Mouse (Mus musculus) forebrain, embryonic 16.5 days (tissue): ENCODE data around the gene Slc44a3. TPM values are rescaled to one million over a fixed set of nuclear protein-coding genes. Genes with fewer than 3 reads are reported as not detected.

Source experiments
- ATAC-seq: fragments of 200-750 bp; cut with Nextera tagmentation; 2 replicates; pipeline ENCODE4 v1.8.0; 2017; ENCODE audit warnings: mild to moderate bottlenecking, moderate library complexity
- H3K27ac ChIP-seq: fragments of 300-500 bp; sonication (generic); 2 replicates; pipeline ENCODE4 v1.5.1; 2014; ENCODE audit warnings: low read length, control low read depth
- H3K27me3 ChIP-seq: fragments of 300-500 bp; sonication (generic); replicated peaks from 2 replicates; pipeline ENCODE4 v1.6.1; 2014; ENCODE audit warnings: low read length; ENCODE audit not compliant: control insufficient read depth, insufficient read depth
- H3K36me3 ChIP-seq: fragments of 300-500 bp; sonication (generic); 2 replicates; pipeline ENCODE4 v1.6.1; 2014; ENCODE audit not compliant: control insufficient read depth, insufficient read depth
- H3K4me1 ChIP-seq: fragments of 300-500 bp; sonication (generic); replicated peaks from 2 replicates; pipeline ENCODE4 v1.6.1; 2014; ENCODE audit warnings: low read length; ENCODE audit not compliant: control insufficient read depth, insufficient read depth
- H3K4me2 ChIP-seq: fragments of 300-500 bp; sonication (generic); 2 replicates; pipeline ENCODE4 v1.6.1; 2014; ENCODE audit warnings: mild to moderate bottlenecking, low read length, control low read depth
- H3K4me3 ChIP-seq: fragments of 300-500 bp; sonication (generic); replicated peaks from 2 replicates; pipeline ENCODE4 v1.5.1; 2014; ENCODE audit warnings: mild to moderate bottlenecking, low read length, control low read depth
- H3K9ac ChIP-seq: fragments of 300-500 bp; sonication (generic); replicated peaks from 2 replicates; pipeline ENCODE4 v1.6.1; 2014; ENCODE audit warnings: low read depth, low read length, control low read depth
- H3K9me3 ChIP-seq: fragments of 300-500 bp; sonication (generic); 2 replicates; pipeline ENCODE4 v1.6.1; 2016; ENCODE audit warnings: low read length; ENCODE audit not compliant: control insufficient read depth
- WGBS: fragments of 180-500 bp; shearing (Covaris S2); extraction: QIAGEN DNeasy Blood & Tissue Kit; methylation state at CpG from one replicate; pipeline ENCODE4 v1.1.7; 2014; 5-methylcytosine and 5-hydroxymethylcytosine counted together
- polyA plus RNA-seq: library from polyadenylated mRNA; unstranded; fragments of >200 nt; fragmentation: Nextera tagmentation; extraction: Ambion mirVana; gene quantifications from 2 replicates; pipeline ENCODE4 v1.2.1, GENCODE M21; 2015

Slc44a3 gene
- polyA plus RNA-seq, 1 experiment from 2014 or later = 0.98 TPM

DNA sequence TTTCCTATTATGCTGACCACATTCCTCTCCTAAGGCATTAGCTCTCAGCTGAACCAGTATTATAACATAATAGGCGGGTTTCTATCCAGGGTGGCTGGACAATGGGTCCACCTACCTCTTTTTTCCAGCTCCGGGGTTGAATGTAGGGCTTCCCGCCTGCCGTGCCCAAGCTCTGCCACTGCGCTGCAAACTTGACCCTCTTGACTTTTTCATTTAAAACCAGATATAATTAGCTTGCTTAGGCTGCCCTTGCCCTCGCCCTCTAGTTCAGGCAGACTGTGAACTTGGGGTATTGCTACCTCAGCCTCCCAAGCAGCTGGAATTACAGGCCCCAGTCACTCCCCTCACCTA, 114.0 kb downstream of the Slc44a3 start:
- no peak for ATAC-seq
- WGBS = 12% methylated on average over 6 of the region's 6 CpGs
- H3K4me3 ChIP-seq = no peak overlapping the region
- no peaks in the 10 kb centered on the region for H3K36me3 ChIP-seq
- no peaks in the 10 kb centered on the region for H3K9me3 ChIP-seq
- no peak overlapping the region for H3K9ac ChIP-seq
- no peaks in the 10 kb centered on the region for H3K27me3 ChIP-seq
- H3K4me1 ChIP-seq = peaks cover 6% of the 10 kb centered on the region; the same call in 1 of the 2 replicates
- no peak overlapping the region for H3K4me2 ChIP-seq
- H3K27ac ChIP-seq = no peak overlapping the region

DNA sequence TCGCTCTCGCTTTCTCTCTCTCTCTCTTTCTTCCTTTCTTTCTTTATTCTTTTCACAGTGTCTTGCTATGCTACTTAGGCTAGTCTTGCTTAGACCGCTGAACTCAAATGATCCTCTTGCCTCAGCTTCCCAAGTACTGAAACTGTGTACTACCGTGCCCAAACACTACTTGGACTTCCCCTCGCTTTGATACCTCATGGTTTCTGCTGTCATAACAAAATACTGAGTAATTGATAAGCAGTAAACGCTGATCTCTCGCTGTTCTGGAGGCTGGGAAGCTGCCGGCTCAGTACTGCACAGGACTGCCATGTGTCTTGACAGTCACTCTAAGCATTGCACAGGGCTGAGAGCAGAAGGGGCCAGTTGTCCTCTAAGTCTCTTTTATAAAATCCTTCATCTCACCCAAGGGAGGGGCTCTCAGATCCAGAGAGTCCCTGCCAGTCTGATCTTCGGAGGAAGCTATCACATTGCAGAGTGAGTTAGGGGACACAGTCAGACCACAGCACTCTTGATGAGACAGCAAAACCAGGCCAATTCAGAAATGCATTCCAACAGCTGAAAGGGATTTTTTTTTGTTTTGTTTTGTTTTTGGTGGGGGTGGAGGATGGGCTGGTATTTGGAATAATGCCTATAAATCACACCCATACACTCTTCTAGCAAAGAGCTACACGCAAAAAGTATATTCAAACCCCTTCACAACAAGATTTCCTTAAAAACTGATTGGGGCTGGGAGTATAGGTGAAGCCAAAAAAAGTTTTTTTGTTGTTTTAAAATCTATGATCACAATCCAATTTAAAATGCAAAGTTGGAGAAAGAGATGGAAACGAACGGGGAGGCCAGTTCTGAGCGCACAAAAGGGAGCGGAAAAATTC, 114.6 kb downstream of the Slc44a3 start:
- H3K9ac ChIP-seq = no peak overlapping the region
- no peaks in the 10 kb centered on the region for H3K27me3 ChIP-seq
- no peak overlapping the region for H3K27ac ChIP-seq
- H3K4me3 ChIP-seq = no peak overlapping the region
- no peaks in the 10 kb centered on the region for H3K9me3 ChIP-seq
- H3K4me1 ChIP-seq = peaks cover 6% of the 10 kb centered on the region; the same call in 1 of the 2 replicates
- H3K4me2 ChIP-seq = no peak overlapping the region
- ATAC-seq = no peak; the same call in 1 of the 2 replicates
- no peaks in the 10 kb centered on the region for H3K36me3 ChIP-seq
- 31% methylated on average over 14 of the region's 14 CpGs for WGBS

DNA sequence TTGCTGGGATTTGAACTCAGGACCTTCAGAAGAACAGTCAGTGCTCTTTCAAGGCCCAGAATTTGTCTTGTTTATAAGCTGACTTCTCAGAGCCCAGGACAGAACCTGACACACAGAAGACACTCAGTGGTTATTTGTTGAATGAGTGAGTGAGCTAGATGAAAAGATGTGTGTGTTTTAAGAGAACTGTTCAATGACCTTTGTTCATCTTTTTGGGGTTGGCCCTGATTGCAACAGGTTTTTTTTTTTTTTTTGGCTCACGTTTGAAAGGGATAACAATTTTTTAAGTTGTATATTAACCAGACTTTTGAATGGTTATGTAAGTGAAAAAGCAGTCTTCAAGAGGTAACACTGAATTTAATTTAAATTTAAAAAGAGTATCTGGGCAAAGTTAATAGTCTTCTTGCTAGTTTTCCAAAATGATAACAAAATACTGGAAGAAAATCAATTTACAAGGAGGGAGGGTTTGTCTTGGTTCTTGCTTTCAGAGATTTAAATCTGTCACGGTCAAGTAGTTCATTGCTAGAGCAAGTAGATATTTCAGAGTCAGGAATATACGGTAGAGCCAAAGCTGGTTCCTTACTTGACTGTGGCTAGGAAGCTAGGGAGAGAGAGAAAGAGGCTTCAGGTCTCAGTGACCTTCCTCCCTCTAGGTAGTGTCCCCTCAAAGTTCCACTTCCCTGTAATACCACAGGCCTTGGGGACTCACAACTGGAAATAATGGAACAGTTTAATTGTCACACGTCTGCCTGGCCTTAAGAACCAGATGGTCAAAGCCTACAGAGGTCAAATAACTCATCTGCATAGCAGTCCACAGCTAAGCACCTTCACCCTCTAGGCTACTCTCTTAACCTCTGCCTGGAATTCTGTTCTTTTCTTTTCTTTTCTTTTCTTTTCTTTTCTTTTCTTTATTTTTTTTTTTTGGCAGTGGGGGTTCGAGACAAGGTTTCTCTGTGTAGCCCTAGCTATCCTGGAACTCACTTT, 115.7 kb downstream of the Slc44a3 start:
- Histone ChIP-seq H3K9me3 (no peaks in the 10 kb centered on the region), H3K4me3 (no peak overlapping the region), H3K4me1 (peaks cover 6% of the 10 kb centered on the region; the same call in 1 of the 2 replicates), H3K9ac (no peak overlapping the region), H3K27ac (no peak overlapping the region), H3K4me2 (no peak overlapping the region), H3K36me3 (no peaks in the 10 kb centered on the region), H3K27me3 (no peaks in the 10 kb centered on the region)
- ATAC-seq = no peak
- 80% methylated on average over 5 of the region's 5 CpGs for WGBS

DNA sequence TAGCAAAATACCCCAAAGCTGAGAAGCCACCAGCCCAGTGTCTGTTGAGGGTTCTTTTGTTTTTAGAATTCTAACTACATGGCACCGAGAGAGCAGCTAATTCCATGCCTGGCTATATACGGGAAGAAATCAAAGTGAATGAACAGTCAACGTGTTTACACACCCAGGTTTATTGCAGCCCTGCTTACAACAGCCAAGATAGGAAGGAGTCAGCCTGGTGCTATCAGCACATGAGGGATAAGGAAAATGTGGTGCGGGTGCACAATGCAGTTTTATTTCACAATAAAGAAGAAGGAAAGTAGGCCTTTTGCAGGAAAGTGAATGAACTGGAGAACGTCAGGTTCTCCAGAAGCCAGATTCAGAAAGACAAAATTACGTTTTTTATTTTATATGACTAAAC, 120.8 kb downstream of the Slc44a3 start:
- Histone ChIP-seq H3K9me3 (no peaks in the 10 kb centered on the region), H3K4me2 (no peak overlapping the region), H3K4me1 (no peaks in the 10 kb centered on the region), H3K27ac (no peak overlapping the region), H3K9ac (no peak overlapping the region), H3K27me3 (no peaks in the 10 kb centered on the region), H3K36me3 (no peaks in the 10 kb centered on the region), H3K4me3 (no peak overlapping the region)
- ATAC-seq = no peak
- 79% methylated on average over 6 of the region's 6 CpGs for WGBS

Other genes with a start within 250 kb of the Slc44a3 start
- gene Tmem56, start 249.3 kb downstream of the Slc44a3 start, polyA plus RNA-seq = 3.5 and 3.8 TPM in 2 replicates
- gene Alg14, start 240.6 kb downstream of the Slc44a3 start, polyA plus RNA-seq = 29.8 and 35.7 TPM in 2 replicates
- gene Cnn3, start 105.9 kb downstream of the Slc44a3 start, polyA plus RNA-seq = 554 and 700 TPM in 2 replicates
- gene 4930432M17Rik, start 138.4 kb upstream of the Slc44a3 start, polyA plus RNA-seq = not detected in 2 replicates
- gene F3, start 191.1 kb upstream of the Slc44a3 start, polyA plus RNA-seq = 9.1 and 9.5 TPM in 2 replicates